Mouse (Mus musculus) cerebellum, postnatal 4 days (tissue): ENCODE data around the gene Zfp277.
A peak's percentile ranks its signal among the peaks of the same experiment; 100 is the strongest.

Experiments
- DNase-seq, 2 experiments: peaks; one replicate each; pipeline ENCODE4 v3.0.0; 2022; ENCODE audit warnings: low spot score in 2 of 2, mixed read lengths in 1 of 2

Zfp277 gene

DNA sequence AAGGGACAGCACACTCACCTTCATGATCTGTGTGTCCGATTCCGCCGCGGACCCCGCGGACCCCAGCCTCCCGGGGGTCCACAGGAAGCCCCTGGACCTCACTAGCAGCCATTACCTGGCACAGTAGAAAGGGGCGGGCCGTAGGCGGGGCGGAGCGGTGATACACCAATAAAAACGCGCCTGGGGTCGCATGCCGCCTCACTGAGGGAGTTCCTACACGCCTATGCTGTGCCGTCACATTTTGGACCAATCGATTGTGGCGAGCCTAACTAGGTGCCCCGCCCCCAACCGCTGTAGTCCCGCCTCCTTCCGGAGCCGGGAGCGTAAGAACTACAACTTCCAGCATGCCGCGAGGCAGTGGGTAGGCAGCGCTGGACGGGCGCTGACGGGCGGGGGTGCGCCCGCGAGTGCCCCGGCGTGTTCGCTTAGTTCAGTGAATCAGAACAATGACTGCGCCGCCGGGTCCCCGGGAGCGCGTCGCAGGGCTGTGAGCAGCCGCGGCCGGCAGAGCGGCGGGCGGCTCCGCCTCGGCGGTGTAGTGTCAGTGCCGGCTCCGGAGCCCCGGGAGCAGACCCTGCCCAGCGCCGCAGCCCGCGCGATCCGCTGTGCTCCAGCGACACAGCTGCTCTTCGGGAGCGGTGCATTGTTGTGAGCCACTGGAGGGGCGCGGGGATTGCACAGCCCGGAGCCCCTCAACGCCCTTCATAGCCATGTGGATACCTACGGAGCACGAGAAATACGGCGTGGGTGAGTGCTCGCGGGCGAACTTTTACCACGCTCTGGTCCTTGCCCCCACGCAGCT lies at the start of gene Zfp277, which contains the start of gene Dock4:
Gene Zfp277 (minus strand): TSS at position 255 of the 802 bp plus-strand sequence.
Gene Dock4 (plus strand): TSS at position 305 of the 802 bp plus-strand sequence.
- DNase-seq: peak; percentile 97 to 98

DNA sequence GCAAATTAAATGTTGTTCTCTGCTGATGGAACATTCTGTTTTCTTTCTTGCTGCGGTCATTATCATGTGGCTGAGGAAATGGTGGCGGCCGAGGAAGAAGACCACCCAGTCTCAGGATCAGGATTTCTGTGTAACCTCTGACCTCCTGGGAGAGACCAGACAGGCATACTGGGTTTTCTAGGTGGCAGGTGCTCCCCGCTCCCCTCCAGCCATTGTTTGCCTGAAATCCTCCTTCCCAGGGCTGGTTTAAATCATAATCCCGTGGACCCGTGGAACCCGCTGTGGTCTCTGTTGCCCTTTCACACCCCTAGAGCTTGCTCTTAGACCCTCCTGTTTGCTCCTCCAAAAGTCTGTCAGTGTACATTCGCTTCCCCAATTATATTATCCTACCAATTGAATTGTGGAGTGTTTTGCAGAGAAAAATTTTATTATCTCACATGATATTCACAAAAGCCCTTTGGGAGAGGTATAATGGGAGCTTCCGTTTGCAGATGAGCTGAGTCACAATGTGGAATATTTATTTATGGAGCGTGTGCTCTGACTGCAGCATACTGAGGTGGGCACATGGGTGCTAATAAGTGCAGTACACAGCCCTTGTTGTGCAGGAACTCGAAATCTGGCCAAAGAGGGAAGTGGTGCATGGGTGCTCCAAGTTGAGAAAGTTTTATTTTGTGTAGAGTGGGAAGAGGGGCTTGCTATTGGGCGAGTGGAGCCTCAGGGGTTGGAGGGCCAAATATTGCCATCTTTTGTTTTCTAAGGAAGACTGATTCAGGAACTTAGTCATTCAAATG lies 40.5 kb upstream of the Zfp277 start:
- DNase-seq: no peak

DNA sequence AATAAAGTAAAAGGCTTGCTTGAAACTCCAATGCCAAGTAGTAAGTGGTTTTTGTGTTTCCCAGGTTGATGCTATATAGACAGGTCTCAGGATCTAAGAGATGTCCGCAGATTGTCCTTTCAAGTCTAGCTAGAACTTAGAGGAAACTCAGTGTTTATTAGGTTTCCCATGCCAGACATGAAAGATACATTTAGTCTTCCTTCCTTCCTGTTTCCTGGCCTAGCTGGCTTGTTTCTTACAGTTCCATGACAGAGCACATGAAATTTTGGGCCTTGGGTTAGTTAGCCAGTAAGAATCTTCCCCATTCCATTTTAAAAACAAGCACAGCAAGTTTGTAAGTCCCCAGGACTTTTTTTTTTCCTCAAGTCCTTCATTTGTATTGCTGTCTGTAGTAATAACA lies 39.5 kb upstream of the Zfp277 start:
- DNase-seq: no peak

DNA sequence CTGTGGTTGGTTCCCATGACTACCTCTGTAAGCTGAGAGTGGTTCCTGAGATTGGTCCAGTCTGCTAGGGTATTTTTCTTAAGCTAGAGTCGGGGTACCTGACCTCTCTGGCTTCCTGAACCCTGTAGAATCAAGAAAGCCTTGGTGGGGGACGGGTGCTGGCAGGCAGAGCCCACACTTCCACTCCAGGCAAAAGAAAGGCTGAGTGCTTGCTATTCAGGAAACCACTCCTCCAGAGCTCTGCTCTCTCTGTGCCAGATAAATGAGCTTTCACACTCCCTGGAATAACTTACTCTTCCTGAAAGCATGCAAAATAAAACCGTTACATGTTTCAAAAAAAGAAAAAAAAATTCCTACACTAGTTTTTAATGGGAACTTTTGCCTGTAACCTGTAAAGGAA lies 38.5 kb upstream of the Zfp277 start:
- DNase-seq: no peak

DNA sequence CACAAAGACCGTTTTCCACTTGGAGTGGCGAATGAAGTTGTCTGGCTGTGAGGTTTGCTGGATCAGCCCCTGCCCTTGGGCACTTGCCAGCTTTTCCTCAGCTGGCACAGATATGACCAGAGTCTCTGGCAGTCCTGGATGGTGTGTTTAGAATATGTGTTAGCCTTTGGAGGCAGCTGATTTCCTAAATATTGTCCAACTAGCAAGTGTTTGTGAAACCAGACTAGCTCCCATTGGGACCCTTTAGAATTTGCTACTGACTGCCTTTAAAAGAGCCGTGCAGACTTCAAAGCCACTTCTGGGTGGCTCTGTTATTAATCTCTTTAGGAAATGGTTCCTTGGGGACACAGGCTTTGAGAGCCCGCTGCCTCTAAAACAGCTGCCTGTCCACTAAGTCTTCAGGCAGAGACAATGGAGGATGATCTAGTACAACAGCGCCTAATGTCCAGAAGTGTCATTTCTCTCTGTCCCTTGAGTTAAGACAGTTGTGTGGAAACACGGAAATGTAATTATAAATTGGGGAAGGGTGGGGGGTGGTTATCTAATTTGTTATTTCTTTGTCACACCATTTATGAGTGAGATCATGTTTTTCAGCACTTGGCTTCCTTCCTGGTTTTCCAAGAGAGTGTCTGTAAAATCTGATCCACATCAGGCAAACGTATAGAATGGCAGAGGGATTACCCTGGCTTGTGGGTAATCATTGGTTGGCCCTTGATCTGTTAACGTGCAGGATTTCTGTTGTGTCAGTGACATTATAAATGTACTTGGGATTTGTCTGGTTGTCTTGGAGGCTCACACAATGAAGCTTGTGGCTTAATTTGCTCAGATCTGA lies 32.1 kb upstream of the Zfp277 start:
- DNase-seq: peak in 1 of 2 experiments; percentile 72

DNA sequence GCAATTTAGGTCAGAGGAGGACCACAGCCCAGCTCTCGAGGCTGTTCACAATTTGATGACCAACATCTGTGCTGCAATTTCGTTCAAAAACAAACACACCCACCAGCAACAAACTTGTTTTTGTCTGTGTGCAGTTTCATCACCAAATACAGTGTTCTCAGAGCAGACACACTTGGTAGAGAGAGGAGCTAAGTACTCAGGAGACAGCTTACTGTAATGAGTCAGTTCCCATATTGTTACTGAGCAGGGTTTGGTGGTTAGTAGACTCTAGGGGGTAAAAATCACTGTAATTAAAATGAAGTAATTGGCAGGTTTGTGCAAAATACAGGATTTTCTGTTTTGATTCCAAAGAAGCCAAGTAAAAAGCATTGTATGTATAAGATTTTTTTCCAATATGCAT lies 28.0 kb upstream of the Zfp277 start:
- no peak for DNase-seq

DNA sequence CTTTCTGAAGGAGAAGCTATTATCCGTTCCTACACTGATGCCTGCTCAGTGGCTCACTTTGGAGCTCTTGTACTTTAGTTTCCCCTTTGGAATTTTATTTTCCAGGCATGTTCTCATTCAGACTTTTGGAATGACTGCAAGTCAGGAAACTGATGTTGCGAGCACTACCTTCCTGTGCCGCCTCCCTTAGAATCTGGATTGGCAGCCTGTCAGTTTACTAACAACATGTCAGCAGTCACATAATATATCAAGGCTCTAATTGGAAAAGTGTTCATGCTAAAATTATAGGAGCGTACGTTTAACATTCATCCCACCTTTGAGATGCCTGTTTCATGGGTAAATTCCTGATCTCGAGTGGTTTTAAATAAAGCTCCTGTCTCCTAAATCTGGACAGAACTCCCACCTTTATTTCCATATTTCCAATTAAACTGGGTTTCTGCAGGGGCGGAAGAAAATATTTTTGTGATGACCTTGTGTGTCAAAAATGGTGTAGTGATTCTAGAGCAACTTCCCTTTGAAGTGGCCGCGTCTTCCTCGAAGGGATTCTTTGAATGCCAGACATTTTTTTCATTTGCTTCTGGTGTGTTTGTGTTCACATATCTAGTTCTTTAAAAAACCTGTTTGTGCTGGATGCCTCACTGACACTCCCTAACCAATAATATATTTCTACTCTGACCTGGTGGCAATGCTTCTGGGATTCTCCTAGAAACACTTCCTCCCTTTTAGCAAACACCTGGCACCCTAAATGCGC lies 26.1 kb upstream of the Zfp277 start:
- no peak for DNase-seq

DNA sequence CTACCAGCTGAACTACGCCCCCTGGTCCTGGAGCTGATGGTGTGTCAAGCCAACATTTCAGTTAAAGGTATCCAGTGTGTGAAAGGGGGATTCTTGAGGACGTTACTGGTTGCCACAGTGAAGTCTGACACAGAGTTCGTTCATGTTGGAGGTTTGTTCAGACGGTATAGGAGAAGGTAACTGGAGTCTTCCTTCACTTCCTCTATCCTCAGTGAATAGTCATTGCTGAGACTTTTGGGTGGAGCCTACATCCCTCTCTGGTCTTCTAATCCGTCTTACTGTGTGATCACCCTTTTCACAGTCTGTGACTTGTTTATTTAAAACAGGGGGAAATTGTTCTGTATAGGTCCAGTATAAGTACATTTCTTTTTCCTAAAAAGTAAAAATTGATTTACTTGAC lies 23.3 kb upstream of the Zfp277 start:
- no peak for DNase-seq

DNA sequence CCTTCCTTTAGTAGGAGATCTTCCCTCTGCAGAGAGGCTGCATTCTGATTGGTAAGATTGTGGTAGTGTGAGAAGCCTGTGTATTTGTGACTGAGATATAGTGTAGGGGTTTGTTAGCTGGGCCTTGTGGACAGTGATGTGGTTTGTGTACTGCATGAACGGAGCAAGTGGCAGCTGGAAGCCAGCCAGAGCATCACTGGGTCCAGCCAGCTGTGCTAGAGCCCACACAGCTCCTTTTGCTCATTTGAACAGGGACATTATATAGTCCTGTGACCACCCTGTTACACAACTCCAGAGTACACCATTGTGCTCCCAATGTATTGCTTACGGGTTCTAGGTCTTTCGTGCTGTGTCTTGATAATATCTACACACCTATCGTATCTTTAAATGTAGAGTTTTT lies 22.5 kb upstream of the Zfp277 start:
- DNase-seq: no peak

DNA sequence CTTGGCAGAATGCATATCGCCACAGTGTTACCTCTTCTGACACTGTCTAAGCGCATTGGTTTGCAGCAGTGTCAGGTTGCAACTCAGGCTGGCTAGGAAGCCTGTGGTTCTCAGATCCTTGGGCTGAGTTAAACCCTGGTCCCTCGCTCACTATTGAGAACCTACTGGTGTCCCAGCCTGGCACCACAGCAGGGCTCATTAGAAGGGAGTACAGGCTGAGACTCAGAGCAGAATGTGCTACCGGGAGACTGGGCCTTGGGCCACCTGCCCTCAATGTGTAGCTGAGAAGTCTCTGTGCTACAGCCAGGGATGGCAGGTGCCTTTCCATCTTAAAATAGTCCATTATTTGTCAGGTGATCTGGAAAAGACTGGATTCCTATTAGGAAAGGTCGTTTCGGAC lies 18.6 kb upstream of the Zfp277 start:
- DNase-seq: no peak

DNA sequence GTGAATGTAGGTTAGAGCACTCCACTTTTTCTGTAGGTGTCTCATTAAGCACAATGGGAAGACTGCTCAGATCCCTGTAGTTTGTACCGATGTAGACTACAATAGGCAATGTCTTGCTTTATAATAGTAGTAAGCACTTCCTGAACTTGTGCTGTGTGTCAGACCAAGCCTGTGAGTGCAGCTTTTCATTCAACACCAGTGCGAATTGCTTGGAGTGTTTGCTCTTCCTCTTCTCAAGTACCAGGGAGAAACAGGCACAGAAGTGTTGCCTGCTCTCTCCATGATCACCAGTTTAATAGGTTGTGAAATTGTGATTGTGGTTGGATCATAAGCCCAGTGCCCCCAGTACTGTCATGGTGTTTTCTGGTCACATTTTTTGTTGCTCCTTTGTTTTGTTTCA lies 18.1 kb upstream of the Zfp277 start:
- DNase-seq: no peak

DNA sequence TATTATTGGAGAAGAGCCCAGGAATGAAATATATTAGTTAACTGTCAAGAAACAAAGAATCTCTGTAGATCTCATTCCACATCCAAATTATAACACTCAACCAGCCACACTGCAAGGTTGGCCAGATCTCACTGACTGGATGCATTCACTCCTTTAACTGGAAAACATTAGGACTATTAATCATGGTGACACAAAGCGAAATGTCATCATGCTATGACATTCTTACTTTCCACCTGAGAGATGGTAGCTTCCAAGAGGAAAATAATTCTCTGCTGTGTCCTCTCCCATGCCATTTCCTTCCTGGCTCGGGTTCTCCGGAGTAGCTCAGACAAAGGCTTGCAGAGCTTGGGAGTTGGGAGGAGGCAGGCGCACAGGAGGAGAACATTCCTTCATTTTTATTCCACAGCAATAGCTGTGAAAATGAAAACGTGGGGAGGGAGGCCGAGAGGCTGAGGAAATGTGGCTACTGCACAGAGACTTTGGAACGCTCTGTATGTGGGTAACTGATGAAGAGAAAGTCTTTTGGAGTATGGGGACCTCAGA lies 17.1 kb upstream of the Zfp277 start:
- DNase-seq: no peak

DNA sequence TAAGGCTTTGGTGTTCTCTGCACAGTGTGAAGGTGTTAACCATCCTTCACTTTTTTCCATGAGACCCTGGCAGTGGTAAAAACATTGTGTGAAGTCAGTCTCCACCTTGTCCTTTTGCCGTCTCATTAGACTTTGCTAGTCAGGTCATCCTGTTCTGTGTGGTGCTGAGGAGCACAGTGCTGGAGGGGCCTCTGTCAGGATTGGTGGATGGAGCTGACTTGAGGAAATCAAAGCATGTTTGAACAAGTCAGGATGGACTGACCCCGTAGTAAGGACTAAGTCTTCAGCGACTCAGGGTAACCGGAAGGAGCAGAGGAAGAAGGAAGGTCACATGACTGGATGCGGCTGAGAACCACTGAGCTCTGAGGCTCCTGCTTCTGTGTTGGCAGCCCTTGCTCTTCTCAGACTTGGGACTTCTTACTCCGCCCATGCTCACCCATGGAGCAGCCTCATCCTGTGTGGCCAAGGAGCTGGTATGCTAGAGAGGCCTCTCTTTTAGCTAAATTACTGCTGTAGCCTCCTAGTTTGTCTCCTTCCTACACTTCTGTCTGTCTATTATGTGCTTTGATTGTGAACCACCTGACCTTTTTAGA lies 14.1 kb upstream of the Zfp277 start:
- no peak for DNase-seq

DNA sequence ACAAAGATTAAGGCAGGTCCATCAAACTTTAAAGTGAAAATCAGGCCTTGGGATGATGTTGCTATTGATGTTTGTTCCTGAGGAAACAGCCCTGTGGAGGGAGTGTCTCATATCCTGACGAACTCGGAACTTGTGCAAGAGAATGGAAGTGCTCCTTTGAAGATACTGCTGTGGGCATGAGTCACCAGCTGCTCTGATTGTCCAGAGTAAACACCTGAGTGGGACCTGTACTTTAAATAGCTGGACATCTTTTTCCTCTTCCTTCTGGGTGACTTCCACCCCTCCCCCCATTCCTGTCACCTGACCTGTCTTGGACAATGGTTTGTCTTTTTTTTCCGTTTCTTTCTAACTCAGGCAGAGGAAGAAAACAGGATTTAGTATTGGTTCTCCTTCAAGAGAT lies 13.3 kb upstream of the Zfp277 start:
- no peak for DNase-seq

DNA sequence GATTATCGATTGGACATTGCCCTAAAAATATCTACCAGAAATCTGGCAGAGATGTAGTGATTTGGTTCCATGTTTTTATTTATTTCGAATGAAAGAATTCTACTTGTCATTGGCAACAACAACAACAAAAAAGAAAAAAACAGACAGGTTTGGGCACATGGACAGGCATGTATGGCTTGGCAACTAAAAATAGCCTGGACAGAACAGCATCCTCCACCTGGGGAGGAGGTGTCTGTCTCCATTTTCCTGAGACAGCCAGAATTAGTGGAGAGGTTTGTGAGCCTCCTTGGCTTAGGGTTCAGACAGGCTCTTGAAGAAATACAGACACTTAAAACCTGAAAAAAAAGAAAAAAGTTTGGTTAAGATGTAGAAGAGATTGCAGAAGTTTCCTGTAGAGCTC lies 10.8 kb upstream of the Zfp277 start:
- no peak for DNase-seq

DNA sequence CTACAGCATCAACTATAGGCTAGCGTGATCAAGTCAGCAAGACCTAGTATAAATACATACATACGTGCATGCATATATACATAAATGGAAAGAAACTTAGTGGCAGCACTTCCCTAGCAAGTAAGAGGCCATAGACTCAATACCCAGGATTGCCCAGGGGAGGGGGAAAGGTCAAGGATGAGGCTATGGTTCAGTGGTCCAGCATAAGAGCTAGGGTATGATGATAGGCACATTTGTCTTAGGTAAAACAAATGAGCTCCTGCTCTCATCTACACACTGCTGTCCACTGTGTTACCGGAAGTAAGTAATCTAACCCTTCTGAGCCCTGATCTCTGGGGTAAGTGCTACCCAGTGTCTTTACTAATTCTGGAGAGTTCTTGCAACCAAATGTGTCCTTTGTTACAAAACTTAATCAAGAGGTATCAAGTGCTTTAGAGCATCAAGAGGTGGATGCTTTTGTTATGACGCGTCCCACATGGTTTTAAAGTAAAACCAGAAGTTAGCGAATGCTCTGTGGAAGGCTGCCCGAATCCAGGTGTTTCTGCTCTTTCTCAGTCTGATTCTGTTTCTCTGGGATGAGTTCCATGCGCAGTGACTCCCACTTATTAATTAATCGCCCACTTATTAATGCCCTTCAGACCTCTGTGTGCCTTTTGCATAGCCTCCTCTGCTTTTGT lies 3.6 kb upstream of the Zfp277 start:
- DNase-seq: no peak

DNA sequence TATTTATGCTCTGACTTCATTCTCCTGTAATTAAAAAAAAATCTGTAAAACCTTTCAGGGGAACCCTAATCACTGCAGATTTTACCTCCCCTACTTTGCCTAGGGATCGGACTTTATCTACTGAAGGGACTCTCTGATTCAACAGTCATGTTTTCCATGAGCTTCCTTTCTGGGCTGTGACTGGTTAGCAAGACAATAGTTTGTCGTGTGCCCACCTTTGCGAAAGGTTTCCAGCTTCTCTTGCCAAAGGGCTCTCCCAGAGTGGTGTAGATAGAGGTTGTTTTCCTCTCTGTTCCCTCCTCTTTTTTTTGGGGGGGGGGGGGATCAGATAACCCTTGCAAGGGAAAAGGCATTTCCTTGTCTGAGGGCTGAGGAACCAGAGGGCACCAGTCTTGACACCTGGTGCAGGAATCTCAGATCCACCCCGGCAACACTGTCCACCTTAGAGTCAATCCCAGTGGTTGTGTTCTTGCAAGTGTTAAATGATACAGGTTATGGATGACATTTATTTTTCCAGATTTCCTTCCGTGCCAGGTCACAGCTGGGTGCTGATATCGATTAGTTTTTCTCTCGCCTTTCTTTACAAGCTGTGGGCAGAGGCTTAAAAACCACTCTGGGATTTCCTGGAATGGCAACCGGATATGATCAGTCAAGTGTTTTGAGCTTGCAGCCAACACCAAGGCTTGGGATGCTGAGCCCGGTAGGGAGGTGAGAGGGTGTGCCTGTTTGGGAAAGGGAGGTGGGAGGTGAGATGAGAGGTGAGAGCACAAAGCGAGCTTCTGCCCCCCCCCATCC lies 2.1 kb upstream of the Zfp277 start:
- DNase-seq: no peak

DNA sequence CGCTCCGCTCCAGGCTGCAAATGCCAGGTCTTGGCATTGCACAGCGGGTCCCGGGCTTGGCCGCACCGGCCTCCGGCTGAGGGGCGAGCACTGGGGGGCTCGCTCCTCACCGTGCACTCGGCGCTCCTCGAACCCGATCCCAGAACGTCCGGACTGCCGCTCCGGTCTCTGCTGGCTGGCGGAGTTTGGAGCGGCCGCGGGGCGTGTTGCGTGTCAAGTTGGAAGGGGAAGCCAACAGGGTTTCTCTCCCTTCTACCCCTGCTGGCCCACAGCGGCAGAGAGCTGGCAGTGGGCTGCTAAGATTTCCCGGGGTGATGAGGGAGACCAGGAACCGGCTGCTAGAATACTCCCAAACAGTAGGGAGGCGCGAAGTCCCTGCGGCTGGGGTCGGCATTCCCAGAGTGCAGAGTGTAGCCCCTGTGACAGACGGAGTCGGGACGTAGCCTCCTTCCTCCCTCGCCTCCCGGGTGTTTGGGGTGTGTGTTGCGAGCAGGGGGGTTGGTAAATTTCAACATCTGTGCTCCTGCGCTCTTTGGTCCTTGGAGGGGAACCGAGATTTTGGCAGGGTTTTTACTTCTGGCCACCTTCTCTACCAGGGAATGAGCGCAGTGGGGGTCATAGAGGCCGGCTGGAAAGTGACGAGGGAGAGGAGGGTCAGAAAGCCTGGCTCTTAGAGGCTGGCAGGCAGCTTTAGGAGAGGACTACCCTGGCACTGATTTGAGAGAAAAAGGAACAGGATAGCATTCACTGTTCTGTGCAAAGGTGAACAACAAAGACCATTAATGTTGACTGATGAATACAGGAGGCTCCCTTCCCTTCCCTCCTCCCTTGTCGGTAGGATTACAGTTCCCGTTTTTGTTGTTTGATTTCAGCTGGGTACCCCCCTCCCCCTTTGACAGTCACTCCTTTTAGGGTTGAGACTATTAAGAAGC lies 1.0 kb upstream of the Zfp277 start:
- peak; percentile 37 to 50 for DNase-seq
